Mouse (Mus musculus) frontal cortex, postnatal 36 days (tissue): ENCODE measurements around the gene Mrpl36.
A peak's percentile ranks its signal among the peaks of the same experiment; 100 is the strongest.

Source experiments
- DNase-seq, 2 experiments: peaks; one replicate each; pipeline ENCODE4 v3.0.0; 2022; ENCODE audit warnings: low spot score in 2 of 2

Gene Mrpl36

DNA sequence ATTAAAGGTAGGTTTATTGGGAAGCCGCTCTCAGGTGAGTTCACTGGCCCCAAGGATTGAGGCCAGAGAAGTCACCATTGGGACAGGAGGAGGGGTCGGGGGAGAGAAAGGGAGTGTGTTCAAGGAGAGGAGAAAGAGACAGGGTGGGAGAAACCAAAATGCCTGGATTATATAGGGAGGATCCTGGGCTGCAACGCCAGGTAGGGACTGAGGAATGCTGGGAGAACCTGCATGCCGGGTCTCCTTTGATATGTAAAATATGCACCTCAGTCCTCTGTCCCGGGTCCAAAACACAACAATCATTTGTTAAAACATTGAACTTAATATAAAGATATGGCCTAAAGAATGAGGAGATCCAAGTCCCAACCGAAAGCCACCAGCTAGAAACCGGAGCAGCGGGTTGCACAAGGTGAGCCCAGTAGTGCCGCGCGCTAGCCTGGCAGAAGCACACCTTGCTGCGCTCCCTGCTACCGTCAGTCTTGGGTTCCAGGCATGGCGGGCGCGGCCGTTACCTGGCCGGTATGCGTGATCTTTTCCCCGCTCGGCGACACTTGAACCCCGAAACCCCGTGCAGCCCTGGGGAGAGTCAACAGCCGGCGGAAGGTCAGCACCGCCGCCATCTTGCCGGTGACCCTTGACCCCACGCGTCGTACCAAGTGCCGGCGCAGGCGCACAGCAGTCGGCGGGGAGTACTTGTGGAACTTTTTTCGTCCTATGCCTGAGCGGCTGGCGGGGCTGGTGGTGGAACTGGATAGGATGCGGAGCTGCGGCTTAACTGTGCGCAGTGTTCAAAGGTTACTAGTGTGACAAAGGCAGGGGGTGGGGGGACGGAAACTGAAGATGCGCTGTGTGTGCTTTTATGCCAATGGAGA lies at the start of gene Mrpl36, which contains the start of gene Ndufs6:
Gene Mrpl36 (plus strand): TSS at position 687 of the 872 bp plus-strand sequence.
Gene Ndufs6 (minus strand): TSS at position 716 of the 872 bp plus-strand sequence.
- DNase-seq = peak; percentile 92 to 93

GRCm38 (mm10) chr13:73279196-73279595 lies 49.1 kb upstream of the Mrpl36 start:
- DNase-seq = no peak

- no peak for DNase-seq
These were observed 45.9 kb upstream of the Mrpl36 start for GRCm38 (mm10) chr13:73282407-73282806.

- DNase-seq = no peak
These were observed 44.8 kb upstream of the Mrpl36 start for GRCm38 (mm10) chr13:73283534-73283933.

GRCm38 (mm10) chr13:73290206-73290605 lies 38.1 kb upstream of the Mrpl36 start:
- DNase-seq = no peak

DNA sequence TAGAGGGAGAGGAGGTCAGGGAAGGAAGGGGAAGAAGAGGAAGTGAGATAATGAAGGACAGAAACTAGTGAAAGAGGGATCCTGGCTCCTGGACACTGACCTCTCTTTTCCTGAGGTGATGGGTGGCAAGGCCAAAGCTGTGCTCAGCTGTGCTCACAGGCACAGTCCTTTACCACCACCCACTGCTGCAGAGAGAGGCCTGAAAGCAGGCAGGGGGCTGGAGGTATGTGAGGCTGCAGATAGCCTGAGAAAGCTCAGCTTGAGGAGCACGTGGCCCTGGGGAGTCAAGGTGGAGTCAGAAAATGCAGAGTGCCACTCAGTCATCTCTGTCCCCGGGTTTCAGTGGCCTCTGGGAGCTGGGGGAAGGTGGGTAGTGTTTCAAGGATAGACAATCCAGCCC lies 37.2 kb upstream of the Mrpl36 start:
- no peak for DNase-seq

- DNase-seq = no peak
These were observed 29.6 kb upstream of the Mrpl36 start for GRCm38 (mm10) chr13:73298717-73299116.

DNA sequence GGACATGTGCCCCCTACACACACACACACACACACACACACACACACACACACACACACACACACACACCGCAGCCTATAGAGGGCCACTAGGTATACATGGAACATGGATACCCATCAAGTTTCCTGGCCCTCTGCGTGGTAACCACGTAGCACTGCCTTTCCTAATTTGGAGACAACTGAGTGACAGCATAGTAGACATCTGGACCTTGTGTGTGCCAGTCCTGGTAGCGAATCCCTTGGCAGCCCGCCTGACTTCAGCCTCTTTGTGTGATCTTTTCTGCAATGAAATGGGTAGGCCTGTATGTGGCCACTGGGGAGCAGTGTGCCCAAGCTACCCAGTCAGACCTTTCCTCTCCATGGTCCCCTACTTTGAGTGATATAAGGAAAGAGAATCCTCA lies 29.0 kb upstream of the Mrpl36 start:
- no peak for DNase-seq

DNA sequence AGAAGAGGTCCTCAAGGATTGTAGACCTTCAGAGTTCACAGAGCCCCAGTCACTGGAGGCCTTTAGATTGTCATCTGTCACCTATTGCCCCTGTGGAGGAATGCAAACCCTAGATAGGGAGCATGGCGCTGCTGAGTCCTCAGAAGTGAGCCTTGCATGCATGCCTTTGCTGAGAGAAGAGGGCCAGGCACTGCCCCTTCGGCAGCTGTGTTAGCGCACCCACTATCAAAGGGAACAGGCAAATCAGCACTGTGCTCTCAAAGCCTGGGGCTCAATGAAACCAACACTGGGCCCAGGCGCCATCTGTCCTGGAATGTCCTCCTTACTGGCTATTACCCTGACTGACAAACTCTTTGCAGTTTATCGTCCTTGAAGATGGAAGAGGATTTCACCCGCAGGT lies 23.6 kb upstream of the Mrpl36 start:
- DNase-seq = no peak

DNA sequence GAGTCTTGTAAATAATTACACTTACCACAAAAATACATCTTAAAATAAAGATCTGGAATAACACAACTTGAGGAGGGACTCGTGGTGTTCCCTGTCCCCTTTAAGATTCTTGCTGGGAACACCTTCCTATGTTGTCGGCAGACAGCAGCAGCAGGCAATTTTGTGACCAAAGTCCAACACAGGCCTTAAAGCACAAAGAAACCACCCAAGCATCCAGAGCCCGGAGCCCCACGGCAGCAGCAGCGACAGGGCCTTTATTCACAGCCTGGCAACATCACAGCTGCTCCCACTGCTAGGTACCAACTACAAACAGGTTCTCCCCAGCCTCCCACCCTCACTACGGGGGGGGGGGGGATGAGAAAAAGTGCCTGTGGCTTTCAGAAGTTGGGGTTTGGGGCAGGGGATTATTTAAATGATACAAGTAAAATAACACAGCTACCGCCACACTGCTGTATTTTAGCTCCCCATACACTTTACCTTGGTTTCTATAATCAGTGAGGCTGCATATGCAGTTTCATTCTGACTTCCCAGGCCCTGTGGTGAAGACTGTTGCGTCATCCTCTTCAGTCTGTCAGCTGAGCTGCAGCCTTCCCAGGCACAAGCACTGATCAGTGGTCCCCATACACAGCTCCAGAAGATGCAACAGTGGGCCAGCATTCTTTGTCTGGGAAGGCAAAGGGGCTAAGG lies 22.8 kb upstream of the Mrpl36 start:
- DNase-seq = no peak

DNA sequence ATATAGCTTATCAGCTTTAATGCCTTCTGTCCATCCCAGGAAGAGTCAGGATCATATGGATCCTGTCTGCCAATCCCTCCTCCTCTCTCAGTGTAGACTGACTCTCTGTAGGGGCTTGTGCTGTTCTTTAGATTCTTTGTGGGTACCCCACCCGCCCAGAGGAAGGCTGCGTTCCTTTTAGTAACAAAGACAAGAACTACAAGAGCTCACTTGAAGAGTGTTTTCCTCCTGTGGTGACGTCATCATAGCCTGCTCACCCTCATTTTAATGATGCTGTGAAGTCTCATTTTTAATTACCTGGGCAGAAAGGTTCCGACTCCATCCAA lies 22.3 kb upstream of the Mrpl36 start:
- DNase-seq = no peak

DNA sequence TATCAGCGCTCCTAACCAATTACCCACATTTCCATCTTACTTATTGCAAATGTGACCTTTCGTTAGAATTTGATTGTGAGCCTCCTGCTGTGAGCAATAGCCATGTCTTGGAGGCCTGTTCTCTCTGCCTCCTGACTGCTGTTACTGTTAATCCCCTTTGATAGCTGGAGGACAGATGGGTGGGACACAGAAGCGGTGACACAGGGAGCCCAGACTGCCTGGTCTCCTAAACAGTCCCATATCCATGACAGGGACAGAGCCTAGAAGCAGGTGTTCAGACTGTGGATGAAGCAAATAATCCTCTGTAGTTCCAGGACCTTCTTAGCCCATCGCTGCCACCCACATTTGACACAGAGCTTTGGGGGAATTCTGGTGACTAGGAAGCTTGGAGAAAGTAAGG lies 21.9 kb upstream of the Mrpl36 start:
- DNase-seq = no peak

DNA sequence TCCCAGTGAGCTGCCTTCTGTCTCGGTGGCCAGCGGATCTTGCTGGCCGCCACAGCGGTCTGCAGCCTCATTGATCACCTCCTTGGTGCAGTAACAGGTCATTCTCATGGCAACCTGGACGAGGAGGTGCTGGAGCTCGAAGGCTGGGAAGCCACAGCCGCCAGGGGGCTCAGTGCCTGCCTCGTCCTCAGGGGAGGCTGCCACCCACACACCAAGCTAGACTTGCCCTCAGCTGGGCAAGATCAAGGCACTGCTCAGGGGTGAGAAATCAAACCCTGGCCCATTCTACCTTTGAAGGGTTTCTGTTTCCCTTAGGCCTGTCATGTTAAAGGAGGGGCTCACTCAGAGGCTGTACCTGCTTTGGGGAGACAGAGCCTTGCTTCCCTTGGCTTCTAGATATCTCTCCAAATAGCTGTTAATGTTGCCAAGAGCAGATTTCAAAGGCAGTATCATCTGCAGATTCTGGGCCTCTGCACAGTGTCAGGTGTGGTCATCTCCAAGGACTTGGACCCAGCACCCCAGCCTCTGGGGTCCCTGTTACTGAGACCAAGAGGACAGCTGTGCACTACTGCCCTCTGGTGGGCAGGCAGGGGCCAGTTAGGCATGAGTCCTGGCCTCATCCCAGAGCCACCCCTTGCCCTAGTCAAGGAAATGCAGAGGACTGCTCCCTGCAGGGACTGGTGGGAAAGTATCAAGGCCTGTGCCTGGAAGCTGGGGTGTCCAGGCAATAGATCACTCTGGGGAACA lies 18.0 kb upstream of the Mrpl36 start:
- DNase-seq = peak; percentile 5 to 18

DNA sequence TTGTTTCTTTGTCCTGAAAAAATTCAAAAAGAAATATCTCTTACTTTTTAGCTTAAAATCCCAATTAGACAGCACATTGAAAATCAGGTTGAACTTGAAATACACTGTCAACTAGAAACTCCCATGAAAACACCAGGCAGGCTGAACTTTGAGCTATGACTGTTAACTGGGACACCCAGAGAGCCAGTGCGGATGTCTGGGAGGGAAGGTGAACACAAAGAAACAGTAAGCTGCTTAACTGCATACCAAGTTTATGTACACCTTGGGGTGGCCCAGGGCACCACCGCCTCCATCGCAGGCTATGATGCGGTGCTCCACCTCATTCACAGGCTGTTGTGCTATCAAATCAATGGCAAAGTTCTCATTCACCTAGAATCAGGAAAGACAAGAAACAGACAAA lies 8.3 kb upstream of the Mrpl36 start:
- DNase-seq = no peak

DNA sequence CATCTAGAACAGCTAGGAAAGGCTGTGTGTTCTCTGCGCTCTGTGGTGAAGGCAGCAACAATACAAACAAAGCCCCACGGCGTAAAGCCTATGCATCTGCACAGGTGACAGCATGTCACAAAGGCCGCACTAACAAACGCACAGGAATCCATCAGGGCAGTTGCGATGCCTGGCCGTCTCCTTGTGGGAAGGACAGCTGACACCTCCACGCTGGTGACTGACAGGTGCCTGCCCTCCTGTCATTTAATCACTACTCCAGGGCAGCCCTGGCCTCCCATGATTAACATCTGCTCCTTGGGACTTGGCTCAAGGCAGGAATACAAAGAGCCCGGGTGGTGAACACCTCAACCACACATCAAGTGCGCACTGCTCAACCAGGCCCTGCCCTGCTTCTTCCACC lies 5.7 kb upstream of the Mrpl36 start:
- DNase-seq = no peak

DNA sequence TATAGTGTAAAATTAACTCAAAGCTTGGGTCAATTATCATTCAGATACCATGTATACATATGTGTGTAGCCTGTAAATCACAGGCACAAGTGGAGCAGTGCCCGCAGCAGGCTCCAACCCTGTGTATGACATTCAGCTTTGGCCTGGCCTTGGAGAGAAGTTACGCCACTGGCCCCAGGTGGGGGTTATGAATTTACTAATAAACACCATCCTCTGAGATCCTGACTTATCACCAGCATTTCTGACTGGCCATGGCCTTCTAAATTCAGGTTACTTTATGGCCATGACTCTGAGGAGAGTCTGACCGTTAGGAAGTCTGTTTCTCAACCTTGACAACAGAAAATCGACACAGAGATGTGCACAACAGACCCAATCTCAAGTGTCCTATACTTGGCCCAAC lies 4.9 kb upstream of the Mrpl36 start:
- no peak for DNase-seq

DNA sequence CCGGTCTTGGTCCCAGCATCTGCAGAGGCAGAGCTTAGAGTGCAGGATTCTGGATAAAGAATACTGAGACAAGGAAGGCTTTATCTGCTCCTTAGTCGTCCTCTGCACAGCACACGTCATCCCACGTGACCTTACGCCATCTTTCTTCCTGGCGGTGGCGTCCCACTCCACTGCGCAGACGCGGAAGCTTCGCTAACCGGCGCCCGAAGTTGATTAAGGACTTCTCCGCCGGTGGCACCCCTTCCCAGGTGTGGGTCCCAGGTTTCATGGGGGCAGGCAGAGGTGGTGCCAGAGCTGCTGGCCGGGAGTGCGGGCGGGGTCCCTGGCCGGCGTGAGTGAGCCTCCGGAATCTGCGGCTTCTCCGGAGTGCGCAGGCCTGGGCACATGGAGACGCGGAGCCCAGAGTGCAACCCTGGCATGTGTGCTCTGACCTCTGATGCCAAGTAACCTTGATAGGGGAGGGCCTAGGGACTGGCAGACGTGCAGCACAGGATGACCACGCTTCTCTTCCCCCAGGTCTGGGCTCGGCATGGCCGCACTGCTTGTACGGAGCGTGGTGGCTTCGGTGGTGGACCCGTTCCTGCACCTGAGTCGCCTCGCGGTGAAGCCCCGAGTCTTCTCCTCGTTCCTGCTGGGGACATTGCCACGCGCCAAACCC lies 2.7 kb downstream of the Mrpl36 start:
- DNase-seq = peak; percentile 86 to 91

DNA sequence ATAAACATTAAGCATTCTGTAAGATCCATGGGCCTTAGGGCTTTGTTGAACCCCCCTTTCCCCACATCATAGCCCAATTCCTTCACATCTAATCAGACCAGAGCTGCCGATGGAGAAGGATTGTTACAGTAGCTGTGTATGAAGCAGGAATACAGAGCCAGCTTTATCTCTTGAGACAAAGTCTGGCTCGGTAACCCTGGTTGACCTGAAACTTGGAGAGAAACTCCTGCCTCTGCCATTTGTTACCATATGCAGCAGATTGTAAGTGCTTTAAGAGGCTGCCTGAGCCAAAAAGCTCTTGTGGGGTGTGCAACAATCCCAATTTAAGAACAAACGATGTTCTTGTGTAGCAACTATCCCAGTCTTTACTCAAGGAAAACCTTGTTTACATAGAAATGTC lies 3.4 kb downstream of the Mrpl36 start:
- no peak for DNase-seq

- DNase-seq = no peak
These were observed 8.4 kb downstream of the Mrpl36 start for GRCm38 (mm10) chr13:73336753-73337152.

DNA sequence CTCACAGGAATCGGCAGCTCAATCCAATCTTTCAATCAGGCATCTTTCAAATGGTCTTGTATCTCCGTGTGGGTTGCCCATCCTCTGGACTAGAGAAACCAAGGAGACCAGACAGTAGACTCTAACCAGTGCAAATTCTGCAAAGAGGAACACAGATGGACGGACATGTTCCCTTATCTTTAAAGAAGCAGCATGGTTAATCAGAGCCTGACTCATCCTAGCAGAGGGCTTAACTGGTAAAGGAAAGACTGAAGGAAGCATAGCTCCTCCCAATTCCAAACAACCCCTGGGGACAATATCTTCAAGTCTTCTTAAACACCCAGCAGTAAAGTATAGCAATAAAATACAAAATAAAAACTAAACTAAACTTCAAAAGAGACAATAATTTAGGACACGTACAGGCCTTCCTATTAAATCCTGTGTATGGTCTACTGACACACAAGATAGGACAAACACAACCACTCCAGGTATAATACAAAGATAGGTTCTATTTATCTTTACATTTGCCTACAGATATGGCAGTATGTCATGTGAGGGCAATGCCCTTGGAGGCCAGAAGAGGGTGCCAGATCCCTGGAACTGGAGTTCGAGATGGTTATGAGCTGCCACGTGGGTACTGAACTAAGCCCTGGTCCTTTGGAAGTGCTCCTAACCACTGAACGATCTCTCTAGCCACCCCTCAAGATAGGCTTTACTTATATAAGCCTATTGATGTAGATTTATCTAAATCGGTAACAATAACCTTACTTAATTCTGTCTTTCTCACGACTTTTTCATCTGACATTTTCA lies 17.0 kb downstream of the Mrpl36 start:
- DNase-seq = no peak

DNA sequence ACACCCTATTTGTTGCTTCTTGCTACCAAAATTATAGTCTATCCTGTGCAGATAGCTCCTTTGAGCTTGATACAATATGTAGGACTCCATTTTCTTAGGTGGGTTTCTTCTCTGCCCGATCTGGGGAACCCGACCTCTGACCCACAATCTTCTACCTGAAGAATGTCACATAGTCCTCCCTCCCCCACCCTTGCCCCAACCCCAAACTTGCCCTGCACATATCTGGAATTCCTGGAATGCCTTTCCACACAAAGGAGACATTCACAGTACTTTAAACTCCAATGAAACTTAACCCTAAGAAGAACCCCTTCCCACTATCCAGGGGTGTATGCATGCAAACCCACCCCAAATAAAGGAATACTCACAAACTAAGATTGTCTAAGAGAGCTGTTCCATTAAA lies 17.8 kb downstream of the Mrpl36 start:
- DNase-seq = no peak
